Mouse (Mus musculus) stomach, postnatal 0 days (tissue): Measurements from ENCODE around the gene Gm10226.

Experiments used
- CTCF ChIP-seq: IDR thresholded peaks from 2 replicates; pipeline ENCODE4 v1.5.1; 2016; ENCODE audit warnings: antibody characterized with exemption, low read depth, mild to moderate bottlenecking, moderate library complexity
- EP300 ChIP-seq: optimal IDR thresholded peaks from 2 replicates; pipeline ENCODE3; 2016; ENCODE audit warnings: antibody characterized with exemption

DNA sequence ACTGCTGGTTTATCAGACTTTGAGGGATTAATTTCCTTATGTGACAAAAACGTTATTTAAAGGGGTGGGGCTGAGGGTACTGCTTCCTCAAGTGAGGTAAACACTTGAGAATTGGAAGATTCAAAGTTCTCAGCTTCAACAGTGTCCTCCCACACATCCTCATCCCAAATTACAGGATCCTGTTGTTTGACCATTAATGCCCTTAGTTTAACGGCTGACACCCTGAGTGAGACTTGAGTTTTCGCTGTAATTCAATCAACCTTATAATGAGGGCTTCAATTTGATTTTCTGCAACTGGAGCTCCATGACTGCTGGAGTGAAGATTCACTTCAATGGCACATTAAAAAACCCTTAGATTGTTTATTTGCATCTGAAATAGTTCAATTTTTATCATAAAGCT is 1.7 kb downstream of the Gm10226 start:
- TF ChIP-seq CTCF (no peak), EP300 (no peak)
